Mouse (Mus musculus) yolk sac, embryonic 10.5 days (tissue): ENCODE measurements at regions not wholly inside any gene's neighbourhood (a gene's known extent, or its start where the extent isn't known, plus 50 kb on each side); places are given as distances from the start of the nearest gene placed in this dataset.
A peak's percentile ranks its signal among the peaks of the same experiment; 100 is the strongest.
"Not testable (repeated sequence)": the region's sequence is repeated elsewhere in the genome, so short reads cannot be mapped to it uniquely, and the experiment has no call there.

Experiments used
- DNase-seq: peaks from one replicate; pipeline ENCODE4 v3.0.0-alpha.2; 2017; ENCODE audit warnings: low spot score

GRCm38 (mm10) chr12:64788761-64789160, 128.9 kb upstream of the Gm527 start:
- no peak for DNase-seq

- DNase-seq = not testable (repeated sequence)
Observed at GRCm38 (mm10) chr12:64808492-64808891, 109.2 kb upstream of the Gm527 start.

- no peak for DNase-seq
Observed at GRCm38 (mm10) chr12:64810081-64810480, 107.6 kb upstream of the Gm527 start.

- DNase-seq = no peak
Observed at GRCm38 (mm10) chr12:64815871-64816270, 101.8 kb upstream of the Gm527 start.

GRCm38 (mm10) chr12:64817056-64817810, 100.5 kb upstream of the Gm527 start:
- no peak for DNase-seq

GRCm38 (mm10) chr12:64820722-64821121, 97.0 kb upstream of the Gm527 start:
- no peak for DNase-seq

GRCm38 (mm10) chr12:64829662-64830249, 88.0 kb upstream of the Gm527 start:
- DNase-seq = peak; percentile 10

GRCm38 (mm10) chr12:64832313-64833151, 85.2 kb upstream of the Gm527 start:
- DNase-seq = no peak

GRCm38 (mm10) chr12:64857709-64858108, 60.0 kb upstream of the Gm527 start:
- DNase-seq = no peak
